Mouse (Mus musculus): ENCODE measurements around the gene Tmc1.

Tmc1 gene

DNA sequence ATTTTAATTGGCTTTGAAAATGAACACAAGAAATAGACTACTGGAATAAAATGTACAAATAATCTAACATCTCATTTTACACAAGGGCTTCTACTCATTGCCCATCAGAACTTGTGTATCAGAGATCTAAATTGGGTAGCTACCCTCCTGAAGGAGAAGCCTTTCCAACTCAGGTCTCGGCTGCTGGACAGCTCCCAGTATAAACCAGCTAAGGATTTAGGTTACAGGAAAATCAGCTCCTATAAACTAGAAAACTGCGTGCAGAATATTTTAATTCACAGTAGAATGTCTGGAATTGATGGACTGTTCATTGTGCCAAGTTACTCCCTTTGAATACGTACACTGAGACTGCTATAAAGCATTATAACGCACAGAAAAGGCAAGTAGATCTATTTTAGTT is 158.0 kb downstream of the Tmc1 start:
- DNase-seq: no peak

DNA sequence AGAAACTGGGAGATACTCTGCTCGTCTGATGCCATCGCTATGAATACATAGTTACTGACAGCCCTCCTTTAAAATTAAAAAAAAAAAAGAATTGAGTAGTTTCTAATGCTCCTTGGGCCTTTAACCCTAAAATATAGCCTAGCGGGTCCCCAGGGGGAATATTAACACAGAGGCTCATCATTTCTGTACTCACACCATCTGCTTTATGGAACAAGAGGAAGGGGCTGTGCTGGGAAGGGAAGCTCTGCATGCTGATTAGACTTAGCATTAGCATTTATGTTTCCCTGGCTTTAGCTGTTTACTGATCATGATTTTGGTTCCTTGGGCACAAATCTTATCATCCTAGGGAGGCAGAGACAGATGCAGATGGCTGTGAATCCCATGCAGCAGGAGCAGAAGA is 159.0 kb downstream of the Tmc1 start:
- DNase-seq: no peak

DNA sequence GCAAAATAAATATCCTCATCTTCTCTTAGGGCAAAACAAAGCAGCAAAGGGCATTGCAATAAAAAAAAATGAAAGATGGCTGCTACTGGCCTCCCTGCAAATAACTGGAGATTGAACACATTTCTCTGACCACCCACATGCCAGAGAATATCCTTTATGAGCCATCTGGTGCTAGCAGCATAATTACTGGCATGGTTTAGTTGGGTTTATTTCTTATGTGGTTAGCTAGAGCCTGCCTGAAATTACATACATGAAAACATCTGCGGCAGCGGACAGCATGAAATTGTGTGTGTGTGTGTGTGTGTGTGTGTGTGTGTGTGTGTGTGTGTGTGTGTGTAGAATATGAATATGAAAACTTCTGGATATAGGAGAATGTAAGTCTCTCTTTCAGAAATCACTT is 161.2 kb downstream of the Tmc1 start:
- DNase-seq: peak; percentile 52

DNA sequence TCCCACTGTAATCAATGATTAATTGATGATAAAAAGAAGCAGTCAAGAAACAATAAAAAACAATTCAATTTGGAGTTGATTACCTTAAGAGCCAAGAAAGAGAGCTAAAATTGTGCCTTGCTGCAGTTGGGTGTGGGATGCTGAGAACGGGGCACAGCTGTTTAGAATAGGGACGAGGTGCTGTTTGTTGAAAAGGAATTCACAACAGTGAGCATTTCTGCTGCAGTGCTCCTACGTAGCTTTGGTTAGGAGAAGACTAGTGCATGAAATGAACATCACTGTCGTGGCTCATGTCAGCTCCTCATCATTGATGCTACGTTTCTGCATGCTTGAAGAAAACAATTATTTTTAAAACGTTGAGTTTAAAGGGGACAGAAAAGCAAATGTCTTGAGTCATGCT is 166.7 kb downstream of the Tmc1 start:
- DNase-seq: no peak

DNA sequence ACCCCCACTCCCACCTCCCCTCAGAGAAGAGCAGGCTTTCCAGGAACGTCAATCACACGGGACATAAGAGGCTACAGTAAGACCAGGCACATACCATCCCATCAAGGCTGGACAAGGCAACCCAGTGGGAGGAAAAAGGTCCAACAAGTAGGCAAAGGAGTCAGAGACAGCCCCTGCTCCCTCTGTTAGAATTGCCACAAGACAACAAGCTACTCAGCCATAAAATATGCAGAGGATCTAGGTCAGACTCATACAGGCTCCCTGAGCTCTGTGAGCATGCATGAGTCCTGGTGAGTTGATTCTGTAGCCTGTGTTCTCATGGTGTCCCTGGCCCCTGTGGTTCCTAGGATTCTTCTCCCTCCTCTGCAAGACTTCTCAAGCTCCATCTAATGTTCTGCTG is 178.3 kb downstream of the Tmc1 start:
- no peak for DNase-seq

DNA sequence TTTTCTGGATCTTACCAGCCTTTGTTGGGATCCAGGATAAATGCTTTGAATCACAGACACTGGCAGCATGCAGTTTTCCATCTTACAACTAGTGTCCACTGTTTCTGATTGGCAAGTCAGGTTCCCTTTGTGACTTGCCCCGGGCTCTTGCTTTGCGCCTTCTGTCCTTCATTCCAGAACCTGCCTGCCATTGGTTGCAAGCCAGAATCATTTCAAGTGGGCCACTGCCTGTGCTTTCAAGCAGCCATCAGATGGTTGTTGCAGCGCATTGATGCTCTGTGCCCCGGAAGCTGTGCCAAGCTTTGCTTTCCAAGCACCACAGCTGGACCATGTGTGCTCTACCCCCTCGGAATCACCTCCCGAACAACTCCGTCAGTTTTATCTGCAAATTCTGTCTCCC is 180.1 kb downstream of the Tmc1 start:
- no peak for DNase-seq

DNA sequence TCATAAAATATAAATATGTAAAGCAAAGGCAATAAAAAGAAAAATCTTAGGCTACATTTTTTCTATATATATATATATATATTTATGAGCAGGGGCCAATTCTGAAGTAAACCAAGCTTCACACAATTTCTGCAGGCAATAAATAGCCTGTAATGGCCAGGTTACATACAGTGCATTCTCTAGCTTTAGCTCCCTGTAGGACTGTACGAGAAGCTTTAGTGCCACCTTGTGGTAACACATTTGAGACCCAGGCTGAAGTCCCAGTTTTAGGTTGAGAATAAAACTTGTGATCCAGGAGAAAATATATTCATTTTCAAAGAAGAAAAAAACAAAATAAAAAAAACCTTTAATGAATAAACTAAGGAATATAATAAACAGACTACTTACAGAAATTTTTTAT is 189.8 kb downstream of the Tmc1 start:
- peak; percentile 20 for DNase-seq

DNA sequence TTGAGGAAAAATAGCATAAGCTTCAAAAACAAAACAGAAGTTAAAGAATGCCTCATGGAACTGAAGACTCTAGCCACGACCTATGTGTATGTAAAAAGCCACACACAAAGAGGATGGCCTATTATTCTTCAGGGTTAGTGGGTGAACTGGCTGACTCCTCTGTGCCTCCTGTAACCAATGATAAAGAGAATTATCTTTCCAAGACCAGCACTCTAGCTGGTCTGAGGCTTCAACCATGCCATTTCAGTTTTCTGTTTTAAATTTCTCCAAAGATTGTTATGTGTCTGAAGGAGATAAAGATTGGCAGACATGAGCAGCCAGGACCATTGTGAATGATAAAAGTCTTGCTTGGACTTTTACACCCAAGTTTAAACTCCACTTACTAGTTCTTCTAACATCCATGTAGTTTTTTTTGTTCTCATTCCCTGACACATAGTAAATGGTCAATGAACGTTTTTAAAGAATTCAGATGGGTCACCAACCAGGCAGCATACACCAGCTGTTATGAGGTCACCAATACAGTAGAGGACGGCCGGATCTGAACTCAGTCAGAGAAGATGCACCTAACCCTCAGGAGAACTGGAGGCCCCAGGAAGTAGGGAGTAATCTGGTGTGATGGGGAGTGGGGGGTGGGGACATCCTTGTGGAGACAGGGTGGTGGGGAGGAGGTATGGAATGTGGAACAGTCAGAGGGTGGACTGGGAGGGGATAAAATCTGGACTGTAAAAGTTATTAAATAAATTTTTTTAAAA is 192.2 kb downstream of the Tmc1 start:
- DNase-seq: no peak

DNA sequence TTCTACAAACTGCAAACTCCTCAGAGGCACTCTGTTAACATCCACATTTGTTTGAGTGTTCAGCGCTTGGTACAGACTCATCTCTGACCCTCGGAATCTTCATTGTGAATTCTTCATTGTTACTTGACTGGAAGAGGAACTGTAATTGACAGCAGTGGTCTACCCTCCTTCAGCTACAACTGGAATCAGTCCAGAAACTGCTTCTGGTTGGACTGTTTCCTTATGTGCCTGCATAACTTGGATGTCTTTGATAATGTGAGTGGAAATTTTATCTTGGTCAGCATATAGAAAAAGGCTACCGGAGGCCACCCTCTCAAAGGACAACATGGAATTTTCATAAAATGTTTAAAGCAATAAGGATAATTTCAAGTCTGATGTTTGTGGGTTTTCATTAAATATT is 192.9 kb downstream of the Tmc1 start:
- no peak for DNase-seq

DNA sequence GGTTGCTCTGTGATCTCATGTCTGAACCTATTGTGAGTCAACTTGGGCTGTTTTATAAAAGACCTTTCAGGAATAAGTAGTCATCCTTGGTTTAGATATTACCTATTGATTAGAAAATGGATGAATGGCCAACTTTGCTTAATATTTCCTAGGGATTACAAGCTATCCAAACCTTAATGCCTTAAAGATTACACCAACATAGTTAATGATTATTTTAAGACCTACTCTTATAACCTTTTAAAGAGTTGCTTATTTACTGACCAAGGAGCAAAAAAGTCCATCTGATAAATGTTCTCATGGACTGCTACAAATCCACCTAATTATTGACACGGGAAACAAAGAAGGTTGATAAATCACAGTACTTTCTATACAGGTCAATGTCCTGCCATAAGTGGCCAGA is 209.4 kb downstream of the Tmc1 start:
- no peak for DNase-seq

Data from right cerebral cortex, adult 18-20 months (tissue).